Comparison of ENCODE assay signal across 13 mouse cellular contexts in the genomic region with DNA sequence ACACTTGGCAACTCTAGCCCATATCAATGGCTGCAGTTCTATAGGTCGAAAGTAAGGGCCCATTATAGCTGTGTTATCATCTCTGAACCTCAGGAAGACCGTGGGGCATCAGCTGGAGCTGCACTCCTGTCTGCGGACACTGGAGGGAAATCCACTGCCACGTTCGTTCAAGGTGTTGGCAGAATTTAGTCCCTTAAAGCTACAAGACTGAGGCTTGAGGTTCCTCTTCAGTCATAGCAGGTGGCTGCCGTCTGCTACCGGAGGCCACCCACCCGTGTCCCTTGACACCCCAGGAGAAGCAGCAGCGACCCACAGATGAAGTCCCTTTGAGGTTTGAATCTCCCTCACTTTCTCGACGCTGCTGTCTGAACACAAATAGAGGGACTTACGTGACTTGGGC.
DNase-seq lines count a peak whose midpoint lies in the region; ATAC-seq and TF ChIP-seq lines count a peak whose summit lies in the region.
"Had no signal": no experiment of that assay in that cellular context is flagged by ENCODE, and none has a peak within 500 bp of the region (broad histone marks: within the 10 kb centered on the region; RNA-seq: fewer than 3 reads in every experiment).

No protein-coding gene starts in this region.

- no peak overlapping the region for H3K27ac ChIP-seq in kidney, postnatal 0 days
- peak overlapping the region; percentile 51; the same call in 1 of the 2 replicates for H3K27ac ChIP-seq in embryonic facial prominence, embryonic 10.5 days (replicated peaks)
- H3K27ac ChIP-seq: gastrocnemius, adult 2 months; macrophage; neural tube, embryonic 12.5 days had no signal

- no peaks in the 10 kb centered on the region for H3K36me3 ChIP-seq in kidney, postnatal 0 days (ENCODE audit: insufficient read depth, low read length)
- H3K36me3 ChIP-seq in embryonic facial prominence, embryonic 10.5 days (replicated peaks) = no peaks in the 10 kb centered on the region
- H3K36me3 ChIP-seq in splenic B cell, adult 2 months (ENCODE audit: control insufficient read depth, insufficient read depth, low read length, poor library complexity, severe bottlenecking) = no peaks in the 10 kb centered on the region
- H3K36me3 ChIP-seq: neural tube, embryonic 12.5 days had no signal

- no peak overlapping the region for H3K4me3 ChIP-seq in kidney, postnatal 0 days (replicated peaks; ENCODE audit: low read depth, low read length)
- no peak overlapping the region for H3K4me3 ChIP-seq in embryonic facial prominence, embryonic 10.5 days
- H3K4me3 ChIP-seq: gastrocnemius, adult 2 months; neural tube, embryonic 12.5 days had no signal

- DNase-seq in kidney, postnatal 0 days (ENCODE audit: low spot score) = no peak
- DNase-seq in kidney, adult 11 months = no peak
- peak; percentile 58 for DNase-seq in CD4-positive, CD25-positive, alpha-beta regulatory T cell, adult 2 months (ENCODE audit: low read depth, low spot score)
- DNase-seq in embryonic facial prominence, embryonic 10.5 days (ENCODE audit: low spot score) = no peak
- peak; percentile 76 for DNase-seq in splenic B cell, adult 2 months (ENCODE audit: low read depth, low spot score)
- no peak for DNase-seq in cerebellum, adult 9-10 months
- DNase-seq in left cerebral cortex, adult 9 months (ENCODE audit: low spot score in 2 of 2) = no peak
- no peak for DNase-seq in right cerebral cortex, postnatal 10 days (ENCODE audit: low spot score in 2 of 2)
- DNase-seq: gastrocnemius, adult 2 months; right cerebral cortex, postnatal 25 days had no signal

- ATAC-seq in kidney, postnatal 0 days (replicated peaks; ENCODE audit: low FRiP score, low read depth) = no peak
- ATAC-seq: intestine, postnatal 0 days had no signal

- peak; percentile 35; the same call in 1 of the 2 replicates for TF ChIP-seq CTCF in kidney, postnatal 0 days (IDR thresholded peaks at IDR 0.05; ENCODE audit: low read depth)

- H3K4me1 ChIP-seq in kidney, postnatal 0 days (replicated peaks; ENCODE audit: insufficient read depth, low read length) = 0 out of 2 replicates have a peak, but pooled peaks cover 10% of the 10 kb centered on the region
- peaks cover 17% of the 10 kb centered on the region for H3K4me1 ChIP-seq in embryonic facial prominence, embryonic 10.5 days

- H3K4me2 ChIP-seq in kidney, postnatal 0 days (ENCODE audit: low read length) = no peak overlapping the region
- H3K4me2 ChIP-seq: neural tube, embryonic 12.5 days had no signal

- no peaks in the 10 kb centered on the region for H3K27me3 ChIP-seq in kidney, postnatal 0 days (ENCODE audit: insufficient read depth, low read length)
- 0 out of 2 replicates have a peak, but pooled peaks cover 4% of the 10 kb centered on the region for H3K27me3 ChIP-seq in embryonic facial prominence, embryonic 10.5 days (replicated peaks; ENCODE audit: low read depth, poor library complexity, severe bottlenecking)
- no peaks in the 10 kb centered on the region for H3K27me3 ChIP-seq in splenic B cell, adult 2 months (ENCODE audit: control insufficient read depth, insufficient read depth, low read length, poor library complexity, severe bottlenecking)
- H3K27me3 ChIP-seq: neural tube, embryonic 12.5 days had no signal

- H3K9ac ChIP-seq in kidney, postnatal 0 days (ENCODE audit: low read depth, low read length) = no peak overlapping the region
- H3K9ac ChIP-seq: neural tube, embryonic 12.5 days had no signal

- H3K9me3 ChIP-seq in kidney, postnatal 0 days (replicated peaks; ENCODE audit: low read length) = no peaks in the 10 kb centered on the region
- no peaks in the 10 kb centered on the region for H3K9me3 ChIP-seq in embryonic facial prominence, embryonic 10.5 days
- H3K9me3 ChIP-seq: neural tube, embryonic 12.5 days had no signal

- 61% methylated on average over 12 of the region's 12 CpGs for whole genome bisulfite sequencing in kidney, postnatal 0 days
- WGBS in embryonic facial prominence, embryonic 10.5 days = 83% methylated on average over 12 of the region's 12 CpGs

Comparison
In these comparisons a context has a peak if more than half of its experiments do, and no peak if none do; other contexts are left out.
1. DNase-seq: peak in CD4-positive, CD25-positive, alpha-beta regulatory T cell, adult 2 months (single experiment) and splenic B cell, adult 2 months (single experiment); none in kidney, postnatal 0 days (single experiment), kidney, adult 11 months (single experiment), embryonic facial prominence, embryonic 10.5 days (single experiment), cerebellum, adult 9-10 months (single experiment), left cerebral cortex, adult 9 months (0 of 2) and right cerebral cortex, postnatal 10 days (0 of 2).